Mouse (Mus musculus) MEL (cell line): ENCODE results near the gene Tbxas1. TPM values are rescaled to one million over a fixed set of nuclear protein-coding genes. Genes with fewer than 3 reads are reported as not detected.

ENCODE experiments used
- DNase-seq: peaks from one replicate; pipeline ENCODE4 v3.0.0; 2011; ENCODE audit warnings: low read depth, low spot score
- H3K27ac ChIP-seq: 2 replicates; pipeline ENCODE4 v1.5.1; 2012; ENCODE audit warnings: low read depth, mild to moderate bottlenecking, control low read depth, low read length, moderate library complexity; ENCODE audit not compliant: control insufficient read depth
- H3K27me3 ChIP-seq, 2 experiments: fragments of 150-350 bp in 1 of 2; sonication (generic) in 1 of 2; 2 replicates each; pipeline ENCODE4 v1.6.1; 2012; ENCODE audit warnings: low read length in 2 of 2, mild to moderate bottlenecking in 2 of 2, improper control_type of control experiment in 1 of 2, moderate library complexity in 1 of 2; ENCODE audit not compliant: insufficient read depth in 2 of 2, control insufficient read depth in 1 of 2
- H3K36me3 ChIP-seq, 2 experiments: 2 replicates each; pipeline ENCODE4 v1.6.1; 2012 to 2014; ENCODE audit warnings: low read length in 2 of 2, improper control_type of control experiment in 1 of 2, inconsistent platforms in 1 of 2, mild to moderate bottlenecking in 1 of 2; ENCODE audit not compliant: insufficient read depth in 2 of 2, control insufficient read depth in 1 of 2
- H3K4me1 ChIP-seq, 2 experiments: fragments of 150-350 bp in 1 of 2; sonication (generic) in 1 of 2; 2 replicates each; pipeline ENCODE4 v1.6.1; 2012; ENCODE audit warnings: low read length in 2 of 2, improper control_type of control experiment in 1 of 2, mild to moderate bottlenecking in 1 of 2; ENCODE audit not compliant: insufficient read depth in 2 of 2, control insufficient read depth in 1 of 2
- H3K4me3 ChIP-seq, 2 experiments: fragments of 150-350 bp in 1 of 2; sonication (generic) in 1 of 2; 2 replicates each; pipeline ENCODE4 v1.5.1; 2012; ENCODE audit warnings: low read depth in 2 of 2, low read length in 2 of 2, mild to moderate bottlenecking in 2 of 2, moderate library complexity in 2 of 2, control low read depth in 1 of 2, improper control_type of control experiment in 1 of 2; ENCODE audit not compliant: control insufficient read depth in 1 of 2, insufficient read depth in 1 of 2
- H3K79me2 ChIP-seq: 2 replicates; pipeline ENCODE4 v1.6.1; 2012; ENCODE audit warnings: mild to moderate bottlenecking, low read length, moderate library complexity; ENCODE audit not compliant: control insufficient read depth, poor library complexity, insufficient read depth
- H3K9ac ChIP-seq: 2 replicates; pipeline ENCODE4 v1.6.1; 2012; ENCODE audit warnings: low read depth, mild to moderate bottlenecking, control low read depth, low read length, moderate library complexity; ENCODE audit not compliant: control insufficient read depth, poor library complexity, severe bottlenecking
- H3K9me3 ChIP-seq: fragments of 150-350 bp; sonication (generic); replicated peaks from 2 replicates; pipeline ENCODE4 v1.6.1; 2012; ENCODE audit warnings: mild to moderate bottlenecking, low read length, improper control_type of control experiment, moderate library complexity; ENCODE audit not compliant: insufficient read depth
- CTCF ChIP-seq, 3 experiments: IDR thresholded peaks in 2 of 3; conservative IDR thresholded peaks in 1 of 3; 2 replicates each; pipeline ENCODE4 v1.5.1; 2011 to 2012; ENCODE audit warnings: low read length in 3 of 3, low read depth in 2 of 3, mild to moderate bottlenecking in 2 of 3, improper control_type of control experiment in 1 of 3, inconsistent platforms in 1 of 3, mixed read lengths in 1 of 3, moderate library complexity in 1 of 3; ENCODE audit not compliant: control insufficient read depth in 1 of 3, insufficient read depth in 1 of 3, poor library complexity in 1 of 3, severe bottlenecking in 1 of 3
- ETS1 ChIP-seq: IDR thresholded peaks from 2 replicates; pipeline ENCODE4 v1.6.1; 2012; ENCODE audit warnings: low read depth, mild to moderate bottlenecking, inconsistent platforms, low read length, improper control_type of control experiment, moderate library complexity
- GATA1 ChIP-seq: IDR thresholded peaks from 2 replicates; pipeline ENCODE4 v1.6.1; 2011; ENCODE audit warnings: low read depth, low read length, improper control_type of control experiment
- JUND ChIP-seq: IDR thresholded peaks from 2 replicates; pipeline ENCODE4 v1.6.1; 2011; ENCODE audit warnings: low read depth, mild to moderate bottlenecking, improper control_type of control experiment, low read length
- KAT2A ChIP-seq: conservative IDR thresholded peaks from 2 replicates; pipeline ENCODE4 v1.6.1; 2012; ENCODE audit warnings: low read depth, low read length, improper control_type of control experiment, inconsistent platforms
- MAZ ChIP-seq: IDR thresholded peaks from 2 replicates; pipeline ENCODE4 v1.6.1; 2012; ENCODE audit warnings: low read depth, mild to moderate bottlenecking, inconsistent platforms, low read length, improper control_type of control experiment
- MEF2A ChIP-seq: IDR thresholded peaks from 2 replicates; pipeline ENCODE4 v1.6.1; 2014; ENCODE audit warnings: low read depth, mild to moderate bottlenecking, inconsistent platforms, low read length, improper control_type of control experiment; ENCODE audit not compliant: poor library complexity, insufficient replicate concordance, severe bottlenecking; ENCODE audit errors: extremely low read depth
- MYB ChIP-seq: IDR thresholded peaks from 2 replicates; pipeline ENCODE4 v1.6.1; 2011; ENCODE audit warnings: mild to moderate bottlenecking, low read depth, low read length, improper control_type of control experiment
- MYC ChIP-seq: IDR thresholded peaks from 2 replicates; pipeline ENCODE4 v1.6.1; 2011; ENCODE audit warnings: low read depth, mild to moderate bottlenecking, low read length, improper control_type of control experiment, moderate library complexity
- NRF1 ChIP-seq: IDR thresholded peaks from 2 replicates; pipeline ENCODE4 v1.6.1; 2014; ENCODE audit warnings: low read depth, mild to moderate bottlenecking, inconsistent platforms, low read length, improper control_type of control experiment, moderate library complexity; ENCODE audit not compliant: poor library complexity, insufficient read depth, severe bottlenecking
- POLR2A ChIP-seq, 2 experiments: IDR thresholded peaks; 2 replicates each; pipeline ENCODE4 v1.6.1; 2011 to 2012; ENCODE audit warnings: low read length in 2 of 2, mild to moderate bottlenecking in 2 of 2, control low read depth in 1 of 2, improper control_type of control experiment in 1 of 2, low read depth in 1 of 2, moderate library complexity in 1 of 2; ENCODE audit not compliant: control insufficient read depth in 1 of 2, insufficient read depth in 1 of 2, poor library complexity in 1 of 2
- POLR2AphosphoS5 ChIP-seq: IDR thresholded peaks from 2 replicates; pipeline ENCODE4 v1.6.1; 2012; ENCODE audit warnings: low read depth, borderline replicate concordance, mild to moderate bottlenecking, inconsistent platforms, low read length, moderate library complexity, mixed read lengths
- RAD21 ChIP-seq: IDR thresholded peaks from 2 replicates; pipeline ENCODE4 v1.6.1; 2011; ENCODE audit warnings: mild to moderate bottlenecking, low read depth, low read length, improper control_type of control experiment
- RCOR1 ChIP-seq: IDR thresholded peaks from 2 replicates; pipeline ENCODE4 v1.6.1; 2012; ENCODE audit warnings: low read depth, mild to moderate bottlenecking, inconsistent platforms, low read length, improper control_type of control experiment
- SIN3A ChIP-seq: IDR thresholded peaks from 2 replicates; pipeline ENCODE4 v1.6.1; 2012; ENCODE audit warnings: low read length, improper control_type of control experiment, inconsistent platforms
- SMC3 ChIP-seq: IDR thresholded peaks from 2 replicates; pipeline ENCODE4 v1.6.1; 2011; ENCODE audit warnings: low read depth, low read length, improper control_type of control experiment
- TAL1 ChIP-seq: IDR thresholded peaks from 2 replicates; pipeline ENCODE4 v1.6.1; 2012; ENCODE audit warnings: mild to moderate bottlenecking, inconsistent platforms, low read length, moderate library complexity, mixed read lengths
- UBTF ChIP-seq: IDR thresholded peaks from 2 replicates; pipeline ENCODE4 v1.6.1; 2012; ENCODE audit warnings: low read depth, mild to moderate bottlenecking, inconsistent platforms, low read length, improper control_type of control experiment, moderate library complexity, borderline replicate concordance; ENCODE audit not compliant: insufficient read depth
- USF1 ChIP-seq: IDR thresholded peaks from 2 replicates; pipeline ENCODE4 v1.6.1; 2014; ENCODE audit warnings: low read depth, mild to moderate bottlenecking, inconsistent platforms, low read length, improper control_type of control experiment, moderate library complexity
- ZC3H11A ChIP-seq: IDR thresholded peaks from 2 replicates; pipeline ENCODE4 v1.6.1; 2012; ENCODE audit warnings: low read depth, mild to moderate bottlenecking, inconsistent platforms, low read length, improper control_type of control experiment
- ZMIZ1 ChIP-seq: IDR thresholded peaks from 2 replicates; pipeline ENCODE4 v1.6.1; 2012; ENCODE audit warnings: low read depth, mild to moderate bottlenecking, inconsistent platforms, low read length, improper control_type of control experiment, moderate library complexity
- polyA plus RNA-seq, 2 experiments: library from polyadenylated mRNA; stranded (reverse) in 1 of 2; unstranded in 1 of 2; fragments of >175 nt in 1 of 2; fragments of >200 nt in 1 of 2; gene quantifications; 2 replicates each; pipeline versions ENCODE4 v1.2.1 to v1.2.4; 2012; ENCODE audit warnings: low replicate concordance in 2 of 2, low read depth in 1 of 2; ENCODE audit not compliant: insufficient read length in 2 of 2, insufficient read depth in 1 of 2, missing spikeins in 1 of 2
- total RNA-seq: library from RNA; depleted of rRNA; stranded (reverse); fragments of 300-350 nt; gene quantifications from 2 replicates; pipeline ENCODE4 v1.2.3, GENCODE M21; 2012

Tbxas1 gene
- total and polyA plus RNA-seq, 3 experiments = 0.54 to 2.7 TPM; not detected in 1

DNA sequence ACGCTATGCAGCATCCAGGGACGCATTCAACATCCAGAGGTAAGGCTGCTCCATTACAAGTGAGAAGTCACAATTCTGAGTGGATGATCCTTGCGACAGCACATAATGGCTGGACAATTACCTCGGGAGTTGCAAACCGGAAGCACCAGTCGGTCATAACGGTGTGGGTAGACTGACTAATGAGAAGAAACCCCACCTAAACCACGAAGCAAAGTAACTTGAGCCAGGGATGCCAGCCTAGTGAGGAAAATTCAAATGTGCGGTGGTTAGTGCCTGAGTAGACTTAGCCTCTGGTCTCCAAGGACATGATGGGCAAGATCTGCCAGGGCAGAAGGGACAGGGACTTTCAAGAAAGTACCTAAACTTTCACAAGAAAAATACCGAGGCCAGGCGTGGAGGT, 142.7 kb downstream of the Tbxas1 start:
- DNase-seq = no peak
- H3K4me3 ChIP-seq = no peak overlapping the region
- H3K27ac ChIP-seq = no peak overlapping the region
- peaks cover 0 to 14% of the 10 kb centered on the region in 2 experiments; a peak in 2 of 4 replicates for H3K36me3 ChIP-seq
- H3K27me3 ChIP-seq = no peaks in the 10 kb centered on the region
- no peak overlapping the region for H3K9ac ChIP-seq
- peaks cover 6 to 18% of the 10 kb centered on the region in 2 experiments; a peak in 3 of 4 replicates for H3K4me1 ChIP-seq
- TF ChIP-seq MYB = no peak
- TF ChIP-seq MYC = no peak
- TF ChIP-seq NRF1 = no peak
- no peak for TF ChIP-seq KAT2A
- no peak for TF ChIP-seq POLR2AphosphoS5
- no peak for TF ChIP-seq SMC3
- TF ChIP-seq RCOR1 = no peak
- TF ChIP-seq MAZ = no peak
- TF ChIP-seq TAL1 = no peak
- TF ChIP-seq USF1 = no peak
- no peak for TF ChIP-seq POLR2A (IDR thresholded peaks at IDR 0.05; ENCODE audit: control insufficient read depth in 1 of 2, insufficient read depth in 1 of 2, low read depth in 1 of 2, low read length in 2 of 2, poor library complexity in 1 of 2)
- no peaks in the 10 kb centered on the region for H3K79me2 ChIP-seq
- no peaks in the 10 kb centered on the region for H3K9me3 ChIP-seq

DNA sequence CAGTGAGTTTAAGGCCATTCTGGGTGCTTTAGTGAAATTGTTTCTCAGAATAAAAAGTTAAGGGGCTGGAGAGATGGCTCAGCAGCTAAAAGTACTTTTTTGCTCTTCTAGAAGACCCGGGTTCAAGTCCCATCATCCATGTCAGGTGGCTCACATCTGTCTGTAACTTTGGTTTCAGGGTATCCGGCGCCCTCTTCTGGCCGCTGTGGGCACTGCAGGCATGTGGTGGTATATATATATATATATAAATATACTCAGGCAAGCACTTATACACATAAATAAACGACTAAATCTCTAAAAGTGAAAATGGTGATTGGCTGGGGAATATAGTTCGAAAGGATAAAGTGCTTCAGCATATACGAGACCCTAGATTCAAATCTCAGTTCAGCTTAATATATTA, 143.6 kb downstream of the Tbxas1 start:
- H3K36me3 ChIP-seq = peaks cover 0 to 14% of the 10 kb centered on the region in 2 experiments; a peak in 2 of 4 replicates
- H3K9me3 ChIP-seq = no peaks in the 10 kb centered on the region
- H3K79me2 ChIP-seq = no peaks in the 10 kb centered on the region
- H3K4me1 ChIP-seq = peaks cover 6 to 18% of the 10 kb centered on the region in 2 experiments; a peak in 3 of 4 replicates
- no peaks in the 10 kb centered on the region for H3K27me3 ChIP-seq
- no peak overlapping the region for H3K9ac ChIP-seq
- H3K27ac ChIP-seq = no peak overlapping the region
- DNase-seq = peak; percentile 56
- peak; percentile 70 for TF ChIP-seq RAD21
- no peak for TF ChIP-seq NRF1
- TF ChIP-seq ZC3H11A = peak; percentile 67
- TF ChIP-seq MYB = no peak
- peak; percentile 46 to 86 (median 60) for TF ChIP-seq CTCF (IDR thresholded peaks at IDR 0.05 in 2 of 3, conservative IDR thresholded peaks at IDR 0.05 in 1 of 3; ENCODE audit: control insufficient read depth in 1 of 3, insufficient read depth in 1 of 3, low read depth in 2 of 3, low read length in 3 of 3, poor library complexity in 1 of 3, severe bottlenecking in 1 of 3)
- peak; percentile 64 for TF ChIP-seq SMC3
- no peak overlapping the region for H3K4me3 ChIP-seq

DNA sequence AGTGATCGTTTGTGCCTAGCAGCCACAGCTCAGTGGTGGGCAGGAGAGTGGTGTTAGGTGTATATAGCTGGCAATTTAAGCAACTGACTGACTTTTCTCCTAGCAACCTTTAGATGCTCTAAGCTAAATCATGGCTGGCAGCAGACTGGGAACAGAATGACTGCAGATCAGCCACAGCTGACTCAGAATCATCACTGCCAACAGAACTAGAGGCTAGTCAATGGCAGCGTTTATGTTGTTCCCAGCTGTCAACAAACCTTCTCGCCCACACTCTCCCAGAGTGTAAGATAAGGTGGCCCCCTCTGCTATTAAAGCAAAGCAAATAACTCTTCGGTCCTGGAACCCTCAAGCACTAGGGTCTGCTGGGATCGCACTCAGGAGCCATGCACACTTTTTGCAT, 144.0 kb downstream of the Tbxas1 start:
- peaks cover 6 to 18% of the 10 kb centered on the region in 2 experiments; a peak in 3 of 4 replicates for H3K4me1 ChIP-seq
- DNase-seq = no peak
- peaks cover 0 to 14% of the 10 kb centered on the region in 2 experiments; a peak in 2 of 4 replicates for H3K36me3 ChIP-seq
- no peaks in the 10 kb centered on the region for H3K9me3 ChIP-seq
- H3K79me2 ChIP-seq = no peaks in the 10 kb centered on the region
- TF ChIP-seq UBTF (no peak), ZMIZ1 (no peak), ETS1 (no peak), ZC3H11A (no peak), JUND (no peak), CTCF (IDR thresholded peaks at IDR 0.05 in 2 of 3, conservative IDR thresholded peaks at IDR 0.05 in 1 of 3; ENCODE audit: control insufficient read depth in 1 of 3, insufficient read depth in 1 of 3, low read depth in 2 of 3, low read length in 3 of 3, poor library complexity in 1 of 3, severe bottlenecking in 1 of 3) (no peak), MEF2A (no peak), SIN3A (no peak), GATA1 (no peak)
- no peak overlapping the region for H3K27ac ChIP-seq
- no peaks in the 10 kb centered on the region for H3K27me3 ChIP-seq
- no peak overlapping the region for H3K4me3 ChIP-seq
- H3K9ac ChIP-seq = no peak overlapping the region
